Mouse (Mus musculus) heart, embryonic 10.5 days (tissue): Measurements from ENCODE around the gene Nfasc. TPM values are rescaled to one million over a fixed set of nuclear protein-coding genes. Genes with fewer than 3 reads are reported as not detected.
A peak's percentile ranks its signal among the peaks of the same experiment; 100 is the strongest.

Source experiments
- DNase-seq: peaks from one replicate; pipeline ENCODE4 v3.0.0-alpha.2; 2017; ENCODE audit warnings: low spot score
- H3K27ac ChIP-seq: fragments of 300-500 bp; sonication (generic); 2 replicates; pipeline ENCODE4 v1.5.1; 2016; ENCODE audit warnings: mild to moderate bottlenecking
- H3K27me3 ChIP-seq: fragments of 300-500 bp; sonication (generic); 2 replicates; pipeline ENCODE4 v1.6.1; 2016; ENCODE audit warnings: mild to moderate bottlenecking; ENCODE audit not compliant: poor library complexity, insufficient read depth, severe bottlenecking
- H3K36me3 ChIP-seq: fragments of 300-500 bp; sonication (generic); 2 replicates; pipeline ENCODE4 v1.6.1; 2016; ENCODE audit warnings: mild to moderate bottlenecking, moderate library complexity
- H3K4me1 ChIP-seq: fragments of 300-500 bp; sonication (generic); 2 replicates; pipeline ENCODE4 v1.6.1; 2016; ENCODE audit warnings: mild to moderate bottlenecking
- H3K4me3 ChIP-seq: fragments of 300-500 bp; sonication (generic); 2 replicates; pipeline ENCODE4 v1.5.1; 2016; ENCODE audit warnings: mild to moderate bottlenecking, moderate library complexity
- H3K9me3 ChIP-seq: fragments of 300-500 bp; sonication (generic); 2 replicates; pipeline ENCODE4 v1.6.1; 2016; ENCODE audit warnings: mild to moderate bottlenecking, moderate library complexity
- WGBS: fragments of 180-500 bp; shearing (Covaris S2); methylation state at CpG from one replicate; pipeline ENCODE4 v1.1.7; 2016; 5-methylcytosine and 5-hydroxymethylcytosine counted together
- polyA plus RNA-seq: library from polyadenylated mRNA; unstranded; fragments of >200 nt; fragmentation: Nextera tagmentation; extraction: Ambion mirVana; gene quantifications from 2 replicates; pipeline ENCODE4 v1.2.1, GENCODE M21; 2016

The Nfasc gene
- polyA plus RNA-seq, 1 experiment from 2014 or later = 0.84 TPM

- peaks cover 31% of the 10 kb centered on the region for H3K4me1 ChIP-seq
- WGBS = 71% methylated on average over 3 of the region's 3 CpGs
- H3K9me3 ChIP-seq = no peaks in the 10 kb centered on the region
- H3K4me3 ChIP-seq = no peak overlapping the region
- no peak overlapping the region for H3K27ac ChIP-seq
- peaks cover 86% of the 10 kb centered on the region for H3K27me3 ChIP-seq
- DNase-seq = no peak
- H3K36me3 ChIP-seq = no peaks in the 10 kb centered on the region
Measured at GRCm38 (mm10) chr1:132536416-132536815, 205.2 kb downstream of the Nfasc start.

- Histone ChIP-seq H3K27ac (no peak overlapping the region), H3K4me1 (peaks cover 29% of the 10 kb centered on the region), H3K36me3 (no peaks in the 10 kb centered on the region), H3K27me3 (peaks cover 86% of the 10 kb centered on the region), H3K4me3 (no peak overlapping the region), H3K9me3 (no peaks in the 10 kb centered on the region)
- DNase-seq = no peak
- 90% methylated on average over 4 of the region's 4 CpGs for WGBS
Measured at GRCm38 (mm10) chr1:132535541-132535940, 206.1 kb downstream of the Nfasc start.

GRCm38 (mm10) chr1:132533840-132534239 is 207.8 kb downstream of the Nfasc start:
- H3K27me3 ChIP-seq = peaks cover 78% of the 10 kb centered on the region
- 5% methylated on average over 8 of the region's 8 CpGs for WGBS
- DNase-seq = no peak

GRCm38 (mm10) chr1:132532521-132532920 is 209.1 kb downstream of the Nfasc start:
- no peak for DNase-seq
- Histone ChIP-seq H3K4me3 (no peak overlapping the region), H3K36me3 (no peaks in the 10 kb centered on the region), H3K27me3 (peaks cover 71% of the 10 kb centered on the region), H3K9me3 (no peaks in the 10 kb centered on the region), H3K4me1 (peaks cover 28% of the 10 kb centered on the region), H3K27ac (no peak overlapping the region)
- 42% methylated on average over 9 of the region's 9 CpGs for WGBS

More at GRCm38 (mm10) chr1:132533840-132534239, 207.8 kb downstream of the Nfasc start:
- H3K4me1 ChIP-seq = peaks cover 30% of the 10 kb centered on the region
- no peak overlapping the region for H3K4me3 ChIP-seq
- H3K36me3 ChIP-seq = no peaks in the 10 kb centered on the region
- no peak overlapping the region for H3K27ac ChIP-seq
- H3K9me3 ChIP-seq = no peaks in the 10 kb centered on the region

GRCm38 (mm10) chr1:132530631-132531191 is 210.9 kb downstream of the Nfasc start:
- WGBS = 6% methylated on average over 5 of the region's 5 CpGs
- H3K27me3 ChIP-seq = peaks cover 75% of the 10 kb centered on the region
- no peaks in the 10 kb centered on the region for H3K9me3 ChIP-seq
- DNase-seq = no peak
- no peaks in the 10 kb centered on the region for H3K36me3 ChIP-seq
- H3K4me1 ChIP-seq = peaks cover 28% of the 10 kb centered on the region
- H3K27ac ChIP-seq = 0 out of 2 replicates have a peak overlapping the region, but pooled peaks have one; percentile 22
- H3K4me3 ChIP-seq = no peak overlapping the region

- Histone ChIP-seq H3K4me3 (no peak overlapping the region), H3K4me1 (peaks cover 23% of the 10 kb centered on the region), H3K36me3 (no peaks in the 10 kb centered on the region), H3K9me3 (no peaks in the 10 kb centered on the region), H3K27ac (no peak overlapping the region), H3K27me3 (peaks cover 63% of the 10 kb centered on the region)
- no peak for DNase-seq
- 82% methylated on average over 19 of the region's 19 CpGs for WGBS
Measured at GRCm38 (mm10) chr1:132528647-132529334, 212.8 kb downstream of the Nfasc start.

- Histone ChIP-seq H3K36me3 (no peaks in the 10 kb centered on the region), H3K4me3 (no peak overlapping the region), H3K27me3 (peaks cover 63% of the 10 kb centered on the region), H3K27ac (no peak overlapping the region), H3K4me1 (peaks cover 15% of the 10 kb centered on the region), H3K9me3 (no peaks in the 10 kb centered on the region)
- no peak for DNase-seq
- 88% methylated on average over 13 of the region's 13 CpGs for WGBS
Measured at GRCm38 (mm10) chr1:132528071-132528470, 213.5 kb downstream of the Nfasc start.

GRCm38 (mm10) chr1:132525832-132526231 is 215.8 kb downstream of the Nfasc start:
- no peak for DNase-seq
- no peak overlapping the region for H3K27ac ChIP-seq
- no peaks in the 10 kb centered on the region for H3K36me3 ChIP-seq
- 9% methylated on average over 10 of the region's 10 CpGs for WGBS
- peaks cover 59% of the 10 kb centered on the region for H3K27me3 ChIP-seq
- peaks cover 14% of the 10 kb centered on the region for H3K4me1 ChIP-seq
- no peak overlapping the region for H3K4me3 ChIP-seq
- no peaks in the 10 kb centered on the region for H3K9me3 ChIP-seq

- WGBS = 28% methylated on average over 4 of the region's 4 CpGs
- peaks cover 9% of the 10 kb centered on the region for H3K4me1 ChIP-seq
- no peaks in the 10 kb centered on the region for H3K36me3 ChIP-seq
- H3K9me3 ChIP-seq = no peaks in the 10 kb centered on the region
- no peak overlapping the region for H3K27ac ChIP-seq
- no peak for DNase-seq
- no peak overlapping the region for H3K4me3 ChIP-seq
- H3K27me3 ChIP-seq = peaks cover 54% of the 10 kb centered on the region
Measured at GRCm38 (mm10) chr1:132523920-132524319, 217.7 kb downstream of the Nfasc start.

GRCm38 (mm10) chr1:132523048-132523447 is 218.5 kb downstream of the Nfasc start:
- no peak overlapping the region for H3K4me3 ChIP-seq
- H3K27me3 ChIP-seq = peaks cover 57% of the 10 kb centered on the region
- no peak for DNase-seq
- no peaks in the 10 kb centered on the region for H3K9me3 ChIP-seq
- H3K4me1 ChIP-seq = peaks cover 9% of the 10 kb centered on the region
- 86% methylated on average over 8 of the region's 8 CpGs for WGBS
- no peak overlapping the region for H3K27ac ChIP-seq
- H3K36me3 ChIP-seq = no peaks in the 10 kb centered on the region

- WGBS = 22% methylated on average over 2 of the region's 6 CpGs
- Histone ChIP-seq H3K4me3 (no peak overlapping the region), H3K27me3 (peaks cover 49% of the 10 kb centered on the region), H3K9me3 (no peaks in the 10 kb centered on the region), H3K27ac (no peak overlapping the region), H3K4me1 (peaks cover 9% of the 10 kb centered on the region), H3K36me3 (no peaks in the 10 kb centered on the region)
- no peak for DNase-seq
Measured at GRCm38 (mm10) chr1:132520764-132521163, 220.8 kb downstream of the Nfasc start.

- Histone ChIP-seq H3K9me3 (no peaks in the 10 kb centered on the region), H3K36me3 (no peaks in the 10 kb centered on the region), H3K27ac (no peak overlapping the region), H3K4me1 (peaks cover 9% of the 10 kb centered on the region), H3K4me3 (no peak overlapping the region), H3K27me3 (peaks cover 49% of the 10 kb centered on the region)
- 89% methylated on average over 11 of the region's 11 CpGs for WGBS
- DNase-seq = no peak
Measured at GRCm38 (mm10) chr1:132519734-132520133, 221.9 kb downstream of the Nfasc start.

GRCm38 (mm10) chr1:132518621-132519020 is 223.0 kb downstream of the Nfasc start:
- WGBS = 82% methylated on average over 18 of the region's 18 CpGs
- Histone ChIP-seq H3K4me3 (no peak overlapping the region), H3K4me1 (peaks cover 9% of the 10 kb centered on the region), H3K36me3 (no peaks in the 10 kb centered on the region), H3K27ac (no peak overlapping the region), H3K27me3 (peaks cover 49% of the 10 kb centered on the region), H3K9me3 (no peaks in the 10 kb centered on the region)
- no peak for DNase-seq
